Mouse (Mus musculus) brain, embryonic 14.5 days (tissue): ENCODE measurements around the gene Atp6ap2.
A peak's percentile ranks its signal among the peaks of the same experiment; 100 is the strongest.

ENCODE experiments used
- CTCF ChIP-seq: fragments of 200-500 bp; IDR thresholded peaks from 2 replicates; pipeline ENCODE4 v1.5.1; 2012; ENCODE audit warnings: inconsistent platforms, mild to moderate bottlenecking, moderate library complexity, borderline replicate concordance; ENCODE audit not compliant: insufficient read depth, insufficient read length; ENCODE audit errors: extremely low read depth
- POLR2A ChIP-seq: fragments of 200-500 bp; IDR thresholded peaks from 2 replicates; pipeline ENCODE4 v1.6.1; 2012; ENCODE audit warnings: mild to moderate bottlenecking, inconsistent platforms, borderline replicate concordance; ENCODE audit not compliant: poor library complexity, insufficient read depth, insufficient read length, severe bottlenecking; ENCODE audit errors: extremely low read depth

DNA sequence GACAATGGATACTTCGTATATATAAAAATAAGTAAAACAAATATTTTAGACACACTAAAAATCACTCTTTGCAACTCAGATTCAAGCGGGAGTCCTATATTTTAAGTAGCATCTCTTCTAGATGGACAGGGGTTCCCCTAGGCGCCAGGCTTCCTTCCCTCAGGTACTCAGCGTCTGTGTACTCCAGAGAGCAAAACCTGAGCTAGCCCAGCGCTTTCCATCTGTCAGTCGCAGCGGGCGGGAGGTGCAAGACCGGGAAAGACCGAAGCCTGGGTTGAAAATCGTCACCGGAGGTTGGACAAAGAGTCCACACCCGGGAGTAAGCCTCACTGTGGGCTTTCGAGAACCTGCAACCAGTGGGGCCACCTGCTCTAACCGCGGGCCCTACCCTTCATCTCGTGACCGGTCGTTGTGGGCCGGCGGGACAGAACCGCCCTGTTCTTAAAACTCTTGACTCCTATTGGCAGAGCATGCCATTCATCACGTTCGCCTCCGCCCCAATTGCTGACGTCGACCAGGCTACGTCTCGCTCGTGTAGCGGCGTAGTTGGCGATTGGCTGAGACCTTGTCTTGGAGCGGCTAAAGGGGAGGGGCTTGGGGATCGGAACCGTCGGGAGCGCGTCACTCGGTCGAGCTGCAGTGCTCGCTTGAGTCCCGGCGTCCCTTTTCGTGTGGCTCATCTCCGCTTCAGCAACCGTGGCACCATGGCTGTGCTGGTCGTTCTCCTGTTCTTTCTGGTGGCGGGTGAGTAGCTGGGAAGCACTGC, at the start of gene Atp6ap2:
- no peak for TF ChIP-seq CTCF
- peak; percentile 17; the same call in 1 of the 2 replicates for TF ChIP-seq POLR2A
